Mouse (Mus musculus): Measurements from ENCODE around the gene Sytl3. TPM values are rescaled to one million over a fixed set of nuclear protein-coding genes. Genes with fewer than 3 reads are reported as not detected.
A peak's percentile ranks its signal among the peaks of the same experiment; 100 is the strongest.

Sytl3 gene
- polyA plus RNA-seq, 1 experiment from 2014 or later, result 1.1 TPM

- no peaks in the 10 kb centered on the region for H3K27me3 ChIP-seq
- H3K4me3 ChIP-seq, result no peak overlapping the region
- no peaks in the 10 kb centered on the region for H3K9me3 ChIP-seq
- H3K4me1 ChIP-seq (replicated peaks), result peaks cover 17% of the 10 kb centered on the region; the same call in 1 of the 2 replicates
- H3K27ac ChIP-seq (replicated peaks), result no peak overlapping the region
- no peak overlapping the region for H3K4me2 ChIP-seq
- H3K36me3 ChIP-seq, result peaks cover 12% of the 10 kb centered on the region; the same call in 1 of the 2 replicates
- H3K9ac ChIP-seq, result no peak overlapping the region
- no peak for ATAC-seq (ENCODE audit: low read depth)
- WGBS, result 89% methylated on average over 12 of the region's 12 CpGs
Observed at GRCm38 (mm10) chr17:6734746-6735441, 76.0 kb downstream of the Sytl3 start.

- Histone ChIP-seq H3K27ac (replicated peaks) (no peak overlapping the region), H3K4me2 (no peak overlapping the region), H3K4me1 (replicated peaks) (peaks cover 29% of the 10 kb centered on the region), H3K27me3 (no peaks in the 10 kb centered on the region), H3K4me3 (no peak overlapping the region), H3K36me3 (peaks cover 21% of the 10 kb centered on the region; the same call in 1 of the 2 replicates), H3K9ac (no peak overlapping the region), H3K9me3 (no peaks in the 10 kb centered on the region)
- ATAC-seq (ENCODE audit: low read depth), result no peak
- 40% methylated on average over 15 of the region's 15 CpGs for WGBS
Observed at GRCm38 (mm10) chr17:6736306-6737272, 77.7 kb downstream of the Sytl3 start.

- no peak overlapping the region for H3K9ac ChIP-seq
- H3K27me3 ChIP-seq, result no peaks in the 10 kb centered on the region
- H3K4me3 ChIP-seq, result no peak overlapping the region
- whole genome bisulfite sequencing, result 78% methylated on average over 12 of the region's 12 CpGs
- H3K27ac ChIP-seq (replicated peaks), result no peak overlapping the region
- H3K4me2 ChIP-seq, result no peak overlapping the region
- no peaks in the 10 kb centered on the region for H3K9me3 ChIP-seq
- H3K36me3 ChIP-seq, result peaks cover 21% of the 10 kb centered on the region; the same call in 1 of the 2 replicates
- H3K4me1 ChIP-seq (replicated peaks), result peaks cover 38% of the 10 kb centered on the region
- no peak for ATAC-seq (ENCODE audit: low read depth)
Observed at GRCm38 (mm10) chr17:6737273-6737997, 78.5 kb downstream of the Sytl3 start.

- Histone ChIP-seq H3K9me3 (no peaks in the 10 kb centered on the region), H3K36me3 (peaks cover 21% of the 10 kb centered on the region; the same call in 1 of the 2 replicates), H3K4me1 (replicated peaks) (peaks cover 52% of the 10 kb centered on the region), H3K4me2 (no peak overlapping the region), H3K9ac (no peak overlapping the region), H3K27ac (replicated peaks) (no peak overlapping the region; the same call in 1 of the 2 replicates), H3K27me3 (no peaks in the 10 kb centered on the region), H3K4me3 (no peak overlapping the region)
- WGBS, result 85% methylated on average over 7 of the region's 7 CpGs
- ATAC-seq (ENCODE audit: low read depth), result no peak
Observed at GRCm38 (mm10) chr17:6738836-6739235, 79.9 kb downstream of the Sytl3 start.

GRCm38 (mm10) chr17:6739266-6739665, 80.4 kb downstream of the Sytl3 start:
- Histone ChIP-seq H3K4me1 (replicated peaks) (peaks cover 56% of the 10 kb centered on the region), H3K36me3 (peaks cover 21% of the 10 kb centered on the region; the same call in 1 of the 2 replicates), H3K4me2 (no peak overlapping the region), H3K9ac (no peak overlapping the region), H3K9me3 (no peaks in the 10 kb centered on the region), H3K27ac (replicated peaks) (no peak overlapping the region), H3K27me3 (no peaks in the 10 kb centered on the region), H3K4me3 (no peak overlapping the region)
- ATAC-seq (ENCODE audit: low read depth), result no peak
- 90% methylated on average over 13 of the region's 13 CpGs for WGBS

GRCm38 (mm10) chr17:6739756-6740155, 80.9 kb downstream of the Sytl3 start:
- Histone ChIP-seq H3K4me3 (no peak overlapping the region), H3K9ac (no peak overlapping the region), H3K27me3 (no peaks in the 10 kb centered on the region), H3K9me3 (no peaks in the 10 kb centered on the region), H3K27ac (replicated peaks) (no peak overlapping the region), H3K4me1 (replicated peaks) (peaks cover 61% of the 10 kb centered on the region), H3K36me3 (peaks cover 21% of the 10 kb centered on the region; the same call in 1 of the 2 replicates), H3K4me2 (no peak overlapping the region)
- WGBS, result 95% methylated on average over 15 of the region's 15 CpGs
- ATAC-seq (ENCODE audit: low read depth), result no peak

GRCm38 (mm10) chr17:6740331-6741170, 81.7 kb downstream of the Sytl3 start:
- no peak for ATAC-seq (ENCODE audit: low read depth)
- H3K27ac ChIP-seq (replicated peaks), result peak overlapping the region; percentile 67; the same call in 1 of the 2 replicates
- no peak overlapping the region for H3K9ac ChIP-seq
- 82% methylated on average over 19 of the region's 19 CpGs for WGBS
- H3K27me3 ChIP-seq, result no peaks in the 10 kb centered on the region
- no peak overlapping the region for H3K4me2 ChIP-seq
- H3K36me3 ChIP-seq, result peaks cover 21% of the 10 kb centered on the region; the same call in 1 of the 2 replicates
- no peaks in the 10 kb centered on the region for H3K9me3 ChIP-seq
- H3K4me1 ChIP-seq (replicated peaks), result peaks cover 69% of the 10 kb centered on the region
- H3K4me3 ChIP-seq, result no peak overlapping the region

GRCm38 (mm10) chr17:6741271-6741670, 82.4 kb downstream of the Sytl3 start:
- Histone ChIP-seq H3K9ac (no peak overlapping the region), H3K27ac (replicated peaks) (peak overlapping the region; percentile 67; the same call in 1 of the 2 replicates), H3K4me1 (replicated peaks) (peaks cover 70% of the 10 kb centered on the region), H3K27me3 (no peaks in the 10 kb centered on the region), H3K9me3 (no peaks in the 10 kb centered on the region), H3K4me2 (no peak overlapping the region), H3K36me3 (peaks cover 21% of the 10 kb centered on the region; the same call in 1 of the 2 replicates), H3K4me3 (no peak overlapping the region)
- WGBS, result 81% methylated on average over 11 of the region's 12 CpGs
- no peak for ATAC-seq (ENCODE audit: low read depth)

- 65% methylated on average over 33 of the region's 33 CpGs for WGBS
- Histone ChIP-seq H3K4me3 (no peak overlapping the region), H3K9me3 (no peaks in the 10 kb centered on the region), H3K4me1 (replicated peaks) (peaks cover 71% of the 10 kb centered on the region), H3K27me3 (no peaks in the 10 kb centered on the region), H3K36me3 (peaks cover 21% of the 10 kb centered on the region; the same call in 1 of the 2 replicates), H3K4me2 (no peak overlapping the region), H3K27ac (replicated peaks) (peak overlapping the region; percentile 67), H3K9ac (no peak overlapping the region; the same call in 1 of the 2 replicates)
- no peak; the same call in 1 of the 2 replicates for ATAC-seq (ENCODE audit: low read depth)
Observed at GRCm38 (mm10) chr17:6742083-6743038, 83.5 kb downstream of the Sytl3 start.

- Histone ChIP-seq H3K27ac (replicated peaks) (peak overlapping the region; percentile 67), H3K4me3 (no peak overlapping the region), H3K9ac (no peak overlapping the region), H3K4me1 (replicated peaks) (peaks cover 77% of the 10 kb centered on the region), H3K9me3 (no peaks in the 10 kb centered on the region), H3K27me3 (no peaks in the 10 kb centered on the region), H3K4me2 (no peak overlapping the region), H3K36me3 (peaks cover 21% of the 10 kb centered on the region; the same call in 1 of the 2 replicates)
- 87% methylated on average over 11 of the region's 11 CpGs for WGBS
- ATAC-seq (ENCODE audit: low read depth), result no peak
Observed at GRCm38 (mm10) chr17:6743039-6743575, 84.2 kb downstream of the Sytl3 start.

Data from neural tube, embryonic 13.5 days (tissue).